Mouse (Mus musculus) MEL (cell line): ENCODE measurements around the gene Trim6.
"Not testable (repeated sequence)": the region's sequence is repeated elsewhere in the genome, so short reads cannot be mapped to it uniquely, and the experiment has no call there.

Source experiments
- BHLHE40 ChIP-seq: IDR thresholded peaks from 2 replicates; pipeline ENCODE4 v1.6.1; 2012; ENCODE audit warnings: low read depth, mild to moderate bottlenecking, inconsistent platforms, low read length, improper control_type of control experiment, borderline replicate concordance
- CHD2 ChIP-seq: IDR thresholded peaks from 2 replicates; pipeline ENCODE4 v1.6.1; 2011; ENCODE audit warnings: low read length, improper control_type of control experiment
- CTCF ChIP-seq, 3 experiments: IDR thresholded peaks in 2 of 3; conservative IDR thresholded peaks in 1 of 3; 2 replicates each; pipeline ENCODE4 v1.5.1; 2011 to 2012; ENCODE audit warnings: low read length in 3 of 3, low read depth in 2 of 3, mild to moderate bottlenecking in 2 of 3, improper control_type of control experiment in 1 of 3, inconsistent platforms in 1 of 3, mixed read lengths in 1 of 3, moderate library complexity in 1 of 3; ENCODE audit not compliant: control insufficient read depth in 1 of 3, insufficient read depth in 1 of 3, poor library complexity in 1 of 3, severe bottlenecking in 1 of 3
- E2F4 ChIP-seq: IDR thresholded peaks from 2 replicates; pipeline ENCODE4 v1.6.1; 2011; ENCODE audit warnings: low read depth, low read length, improper control_type of control experiment, borderline replicate concordance
- EP300 ChIP-seq, 2 experiments: IDR thresholded peaks; 2 replicates each; pipeline ENCODE4 v1.6.1; 2011; ENCODE audit warnings: improper control_type of control experiment in 2 of 2, low read length in 2 of 2, low read depth in 1 of 2, mild to moderate bottlenecking in 1 of 2
- GATA1 ChIP-seq: IDR thresholded peaks from 2 replicates; pipeline ENCODE4 v1.6.1; 2011; ENCODE audit warnings: low read depth, low read length, improper control_type of control experiment
- HCFC1 ChIP-seq: IDR thresholded peaks from 2 replicates; pipeline ENCODE4 v1.6.1; 2012; ENCODE audit warnings: low read depth, mild to moderate bottlenecking, inconsistent platforms, low read length, improper control_type of control experiment, moderate library complexity
- KAT2A ChIP-seq: conservative IDR thresholded peaks from 2 replicates; pipeline ENCODE4 v1.6.1; 2012; ENCODE audit warnings: low read depth, low read length, improper control_type of control experiment, inconsistent platforms
- MEF2A ChIP-seq: IDR thresholded peaks from 2 replicates; pipeline ENCODE4 v1.6.1; 2014; ENCODE audit warnings: low read depth, mild to moderate bottlenecking, inconsistent platforms, low read length, improper control_type of control experiment; ENCODE audit not compliant: poor library complexity, insufficient replicate concordance, severe bottlenecking; ENCODE audit errors: extremely low read depth
- MXI1 ChIP-seq: IDR thresholded peaks from 2 replicates; pipeline ENCODE4 v1.6.1; 2011; ENCODE audit warnings: mild to moderate bottlenecking, low read depth, low read length, improper control_type of control experiment
- POLR2A ChIP-seq, 2 experiments: IDR thresholded peaks; 2 replicates each; pipeline ENCODE4 v1.6.1; 2011 to 2012; ENCODE audit warnings: low read length in 2 of 2, mild to moderate bottlenecking in 2 of 2, control low read depth in 1 of 2, improper control_type of control experiment in 1 of 2, low read depth in 1 of 2, moderate library complexity in 1 of 2; ENCODE audit not compliant: control insufficient read depth in 1 of 2, insufficient read depth in 1 of 2, poor library complexity in 1 of 2
- RCOR1 ChIP-seq: IDR thresholded peaks from 2 replicates; pipeline ENCODE4 v1.6.1; 2012; ENCODE audit warnings: low read depth, mild to moderate bottlenecking, inconsistent platforms, low read length, improper control_type of control experiment
- USF1 ChIP-seq: IDR thresholded peaks from 2 replicates; pipeline ENCODE4 v1.6.1; 2014; ENCODE audit warnings: low read depth, mild to moderate bottlenecking, inconsistent platforms, low read length, improper control_type of control experiment, moderate library complexity
- ZC3H11A ChIP-seq: IDR thresholded peaks from 2 replicates; pipeline ENCODE4 v1.6.1; 2012; ENCODE audit warnings: low read depth, mild to moderate bottlenecking, inconsistent platforms, low read length, improper control_type of control experiment

GRCm38 (mm10) chr7:104265335-104265734 lies 46.7 kb downstream of the Trim6 start:
- TF ChIP-seq CTCF (IDR thresholded peaks at IDR 0.05 in 2 of 3, conservative IDR thresholded peaks at IDR 0.05 in 1 of 3; ENCODE audit: control insufficient read depth in 1 of 3, insufficient read depth in 1 of 3, low read depth in 2 of 3, low read length in 3 of 3, poor library complexity in 1 of 3, severe bottlenecking in 1 of 3); RCOR1; GATA1; MXI1; ZC3H11A; EP300 (IDR thresholded peaks at IDR 0.05; ENCODE audit: low read depth in 1 of 2, low read length in 2 of 2); USF1; E2F4; POLR2A (IDR thresholded peaks at IDR 0.05; ENCODE audit: control insufficient read depth in 1 of 2, insufficient read depth in 1 of 2, low read depth in 1 of 2, low read length in 2 of 2, poor library complexity in 1 of 2); KAT2A; MEF2A; CHD2; BHLHE40; HCFC1: not testable (repeated sequence)
